Mouse (Mus musculus): ENCODE data around the gene Galnt14. TPM values are rescaled to one million over a fixed set of nuclear protein-coding genes. Genes with fewer than 3 reads are reported as not detected.

Galnt14 gene
- polyA plus RNA-seq, 1 experiment: 0.12 TPM

GRCm38 (mm10) chr17:73519350-73519749, 190.9 kb downstream of the Galnt14 start:
- WGBS: 79% methylated on average over 5 of the region's 5 CpGs
- DNase-seq (ENCODE audit: low read depth, low spot score): no peak

DNA sequence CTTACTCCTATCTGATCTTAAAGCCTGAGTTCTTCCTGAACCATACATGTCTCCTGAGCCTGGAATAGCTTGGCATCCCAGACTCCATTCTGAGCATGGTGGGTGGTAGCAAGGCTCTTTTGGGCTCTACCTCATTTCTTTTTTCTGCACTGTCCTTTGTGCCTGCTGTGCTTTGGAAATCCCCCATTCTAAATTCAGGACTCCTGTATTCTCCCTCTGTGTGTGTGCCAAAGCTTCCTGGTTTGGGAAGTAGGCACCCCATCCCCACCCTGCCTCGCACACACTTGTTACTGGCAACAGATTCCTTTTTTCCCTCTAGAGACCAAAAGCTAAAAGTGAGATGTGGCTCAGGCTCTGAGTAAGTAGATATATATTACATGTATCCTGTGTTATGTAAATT, 191.9 kb downstream of the Galnt14 start:
- WGBS: 68% methylated on average over 1 of the region's 1 CpGs
- DNase-seq (ENCODE audit: low read depth, low spot score): no peak

GRCm38 (mm10) chr17:73515506-73515905, 194.7 kb downstream of the Galnt14 start:
- DNase-seq (ENCODE audit: low read depth, low spot score): no peak
- 82% methylated on average over 3 of the region's 3 CpGs for WGBS

- WGBS: 85% methylated on average over 1 of the region's 1 CpGs
- DNase-seq (ENCODE audit: low read depth, low spot score): no peak
These were observed 195.4 kb downstream of the Galnt14 start for GRCm38 (mm10) chr17:73514862-73515261.

GRCm38 (mm10) chr17:73514258-73514657, 196.0 kb downstream of the Galnt14 start:
- WGBS: 83% methylated on average over 4 of the region's 4 CpGs
- DNase-seq (ENCODE audit: low read depth, low spot score): no peak

- 56% methylated on average over 5 of the region's 5 CpGs for WGBS
- no peak for DNase-seq (ENCODE audit: low read depth, low spot score)
These were observed 197.4 kb downstream of the Galnt14 start for GRCm38 (mm10) chr17:73512844-73513243.

GRCm38 (mm10) chr17:73507804-73508535, 202.3 kb downstream of the Galnt14 start:
- WGBS: 88% methylated on average over 13 of the region's 13 CpGs
- DNase-seq (ENCODE audit: low read depth, low spot score): no peak

GRCm38 (mm10) chr17:73504111-73504510, 206.1 kb downstream of the Galnt14 start:
- DNase-seq (ENCODE audit: low read depth, low spot score): no peak
- 81% methylated on average over 4 of the region's 4 CpGs for WGBS

DNA sequence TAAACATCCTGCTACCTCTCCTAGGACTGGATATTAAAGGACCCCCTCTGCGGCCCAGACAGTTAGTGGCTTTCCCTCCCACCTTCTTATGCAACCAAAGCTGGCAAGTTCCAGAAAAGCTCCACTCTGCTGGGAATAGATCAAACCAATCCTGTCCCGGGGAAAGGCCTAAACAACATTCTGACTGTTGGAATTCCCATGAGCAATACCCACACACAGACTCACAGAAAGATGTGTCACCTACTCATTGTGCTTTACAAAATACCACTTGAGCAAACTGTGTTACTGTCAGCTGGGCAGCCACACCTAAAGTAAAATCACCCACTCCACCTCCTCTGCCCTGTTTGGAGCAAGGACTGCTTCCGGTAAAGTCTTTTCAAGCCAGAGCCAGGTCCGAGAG, 207.6 kb downstream of the Galnt14 start:
- no peak for DNase-seq (ENCODE audit: low read depth, low spot score)
- 78% methylated on average over 4 of the region's 4 CpGs for WGBS

- 85% methylated on average over 4 of the region's 4 CpGs for WGBS
- DNase-seq (ENCODE audit: low read depth, low spot score): no peak
These were observed 220.7 kb downstream of the Galnt14 start for GRCm38 (mm10) chr17:73489519-73489918.

- DNase-seq (ENCODE audit: low read depth, low spot score): no peak
These were observed 222.5 kb downstream of the Galnt14 start for GRCm38 (mm10) chr17:73487792-73488191.

DNA sequence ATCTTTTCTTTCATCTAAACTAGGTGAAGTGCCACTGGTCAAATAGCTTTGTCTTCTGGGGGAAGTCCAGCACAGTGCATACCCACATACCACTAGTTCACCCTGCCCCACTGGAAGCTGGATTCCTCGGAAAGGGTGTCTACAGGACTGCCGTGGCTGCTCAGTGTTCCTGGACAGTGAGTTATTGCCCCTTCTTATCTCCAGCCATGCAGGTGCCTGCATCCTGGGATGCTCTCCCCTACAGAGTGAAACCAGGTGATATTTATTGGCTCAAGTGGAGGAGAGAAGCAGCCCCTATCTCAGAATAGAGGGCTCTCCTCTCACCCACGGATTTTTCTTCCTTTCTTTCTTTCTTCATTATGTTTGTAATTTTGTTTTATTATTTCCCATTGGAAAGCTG, 222.9 kb downstream of the Galnt14 start:
- WGBS: 64% methylated on average over 3 of the region's 3 CpGs
- no peak for DNase-seq (ENCODE audit: low read depth, low spot score)

More at GRCm38 (mm10) chr17:73487792-73488191, 222.5 kb downstream of the Galnt14 start:
- 25% methylated on average over 13 of the region's 13 CpGs for WGBS

GRCm38 (mm10) chr17:73477096-73478076, 232.9 kb downstream of the Galnt14 start:
- no peak for DNase-seq (ENCODE audit: low read depth, low spot score)
- WGBS: 59% methylated on average over 11 of the region's 11 CpGs

DNA sequence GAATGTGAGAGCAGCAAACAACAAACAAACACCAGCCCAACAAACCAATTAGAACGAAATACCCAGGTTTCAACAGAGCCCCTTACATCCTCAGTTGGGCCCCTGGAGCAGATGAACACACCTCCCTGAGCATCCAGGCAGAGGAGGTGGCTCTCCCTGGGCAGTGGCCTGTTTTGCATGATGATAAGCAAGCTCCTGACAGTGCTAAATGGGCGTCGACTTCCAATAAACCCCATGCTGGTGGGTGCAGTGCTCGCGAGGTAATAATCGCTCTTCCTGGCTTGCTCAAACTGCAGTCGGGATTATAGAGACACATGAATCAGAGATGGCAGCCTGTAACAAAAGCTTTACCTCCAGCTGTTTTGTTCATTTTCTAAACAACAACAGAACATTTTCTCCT, 235.9 kb downstream of the Galnt14 start:
- 41% methylated on average over 7 of the region's 7 CpGs for WGBS

DNA sequence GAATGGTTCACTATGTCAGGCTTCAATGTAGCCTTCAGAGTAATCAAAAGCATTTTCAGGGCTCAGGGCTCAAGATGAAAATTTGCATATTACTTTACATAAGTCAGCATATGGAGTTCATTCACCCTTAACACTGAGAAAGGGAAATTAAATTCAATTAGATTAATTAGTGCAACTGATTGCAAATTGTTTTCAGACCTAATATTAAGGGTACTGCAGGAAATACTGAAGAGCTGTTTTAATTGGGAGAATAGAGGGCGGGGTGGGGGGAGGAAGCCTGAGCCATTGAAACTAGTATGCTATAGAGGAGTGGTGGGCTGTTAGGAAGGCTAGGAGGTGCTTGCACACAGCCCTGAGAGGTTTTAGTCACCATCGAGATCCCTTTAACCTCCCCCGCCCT, 237.2 kb downstream of the Galnt14 start:
- WGBS: 74% methylated on average over 3 of the region's 3 CpGs
- DNase-seq (ENCODE audit: low read depth, low spot score): no peak

More for the DNA sequence above, 235.9 kb downstream of the Galnt14 start:
- no peak for DNase-seq (ENCODE audit: low read depth, low spot score)

GRCm38 (mm10) chr17:73460874-73461273, 249.4 kb downstream of the Galnt14 start:
- WGBS: 92% methylated on average over 4 of the region's 4 CpGs

GRCm38 (mm10) chr17:73458741-73459140, 251.5 kb downstream of the Galnt14 start:
- DNase-seq (ENCODE audit: low read depth, low spot score): no peak
- WGBS: 67% methylated on average over 4 of the region's 4 CpGs

More at GRCm38 (mm10) chr17:73460874-73461273, 249.4 kb downstream of the Galnt14 start:
- no peak for DNase-seq (ENCODE audit: low read depth, low spot score)

- WGBS: 49% methylated on average over 2 of the region's 2 CpGs
- no peak for DNase-seq (ENCODE audit: low read depth, low spot score)
These were observed 253.7 kb downstream of the Galnt14 start for GRCm38 (mm10) chr17:73456551-73456950.

- WGBS: 86% methylated on average over 3 of the region's 3 CpGs
These were observed 256.6 kb downstream of the Galnt14 start for GRCm38 (mm10) chr17:73453646-73454045.

GRCm38 (mm10) chr17:73452151-73452760, 258.0 kb downstream of the Galnt14 start:
- WGBS: 92% methylated on average over 4 of the region's 4 CpGs
- DNase-seq (ENCODE audit: low read depth, low spot score): no peak

More at GRCm38 (mm10) chr17:73453646-73454045, 256.6 kb downstream of the Galnt14 start:
- DNase-seq (ENCODE audit: low read depth, low spot score): no peak
